Mouse (Mus musculus) hindbrain, embryonic 11.5 days (tissue): ENCODE results near the gene Mitf. TPM values are rescaled to one million over a fixed set of nuclear protein-coding genes. Genes with fewer than 3 reads are reported as not detected.

Experiments used
- ATAC-seq: fragments of 200-750 bp; cut with Nextera tagmentation; 2 replicates; pipeline ENCODE4 v1.8.0; 2017; ENCODE audit warnings: mild to moderate bottlenecking, moderate TSS enrichment, moderate library complexity; ENCODE audit not compliant: low FRiP score
- DNase-seq: peaks from one replicate; pipeline ENCODE4 v3.0.0-alpha.2; 2015; ENCODE audit warnings: low spot score
- H3K27ac ChIP-seq: fragments of 300-500 bp; sonication (generic); 2 replicates; pipeline ENCODE4 v1.5.1; 2014; ENCODE audit warnings: mild to moderate bottlenecking, low read depth, low read length
- H3K27me3 ChIP-seq: fragments of 300-500 bp; sonication (generic); 2 replicates; pipeline ENCODE4 v1.6.1; 2014; ENCODE audit warnings: mild to moderate bottlenecking, low read length, moderate library complexity, mixed read lengths; ENCODE audit not compliant: control insufficient read depth, insufficient read depth
- H3K36me3 ChIP-seq: fragments of 300-500 bp; sonication (generic); 2 replicates; pipeline ENCODE4 v1.6.1; 2014; ENCODE audit warnings: mild to moderate bottlenecking, low read length, moderate library complexity, mixed read lengths; ENCODE audit not compliant: control insufficient read depth, insufficient read depth
- H3K4me1 ChIP-seq: fragments of 300-500 bp; sonication (generic); replicated peaks from 2 replicates; pipeline ENCODE4 v1.6.1; 2014; ENCODE audit warnings: low read length, mixed read lengths; ENCODE audit not compliant: control insufficient read depth, insufficient read depth
- H3K4me2 ChIP-seq: fragments of 300-500 bp; sonication (generic); replicated peaks from 2 replicates; pipeline ENCODE4 v1.6.1; 2014; ENCODE audit warnings: mild to moderate bottlenecking, low read depth, low read length
- H3K4me3 ChIP-seq: fragments of 300-500 bp; sonication (generic); 2 replicates; pipeline ENCODE4 v1.5.1; 2014; ENCODE audit warnings: low read depth, low read length
- H3K9ac ChIP-seq: fragments of 300-500 bp; sonication (generic); 2 replicates; pipeline ENCODE4 v1.6.1; 2014; ENCODE audit warnings: low read depth, low read length
- H3K9me3 ChIP-seq: fragments of 300-500 bp; sonication (generic); 2 replicates; pipeline ENCODE4 v1.6.1; 2016; ENCODE audit warnings: low read length; ENCODE audit not compliant: control insufficient read depth
- WGBS: fragments of 180-500 bp; shearing (Covaris S2); extraction: QIAGEN DNeasy Blood & Tissue Kit; methylation state at CpG from one replicate; pipeline ENCODE4 v1.1.7; 2014; 5-methylcytosine and 5-hydroxymethylcytosine counted together
- polyA plus RNA-seq: library from polyadenylated mRNA; unstranded; fragments of >200 nt; fragmentation: Nextera tagmentation; extraction: Ambion mirVana; gene quantifications from 2 replicates; pipeline ENCODE4 v1.2.1, GENCODE M21; 2014

Gene Mitf
- polyA plus RNA-seq, 1 experiment from 2014 or later = 1.2 TPM

GRCm38 (mm10) chr6:97832501-97832900, 25.6 kb downstream of the Mitf start:
- no peak overlapping the region for H3K4me2 ChIP-seq
- H3K4me1 ChIP-seq = no peaks in the 10 kb centered on the region
- no peaks in the 10 kb centered on the region for H3K36me3 ChIP-seq
- ATAC-seq (no peak), DNase-seq (no peak)
- H3K9ac ChIP-seq = no peak overlapping the region
- no peaks in the 10 kb centered on the region for H3K9me3 ChIP-seq
- no peaks in the 10 kb centered on the region for H3K27me3 ChIP-seq
- 91% methylated on average over 4 of the region's 4 CpGs for WGBS
- no peak overlapping the region for H3K4me3 ChIP-seq
- no peak overlapping the region for H3K27ac ChIP-seq

GRCm38 (mm10) chr6:97836176-97836575, 29.3 kb downstream of the Mitf start:
- no peak for DNase-seq
- ATAC-seq = no peak
- H3K36me3 ChIP-seq = no peaks in the 10 kb centered on the region
- H3K4me3 ChIP-seq = no peak overlapping the region
- no peaks in the 10 kb centered on the region for H3K4me1 ChIP-seq
- H3K9ac ChIP-seq = no peak overlapping the region
- 88% methylated on average over 7 of the region's 7 CpGs for WGBS
- H3K27me3 ChIP-seq = no peaks in the 10 kb centered on the region
- H3K27ac ChIP-seq = no peak overlapping the region
- H3K4me2 ChIP-seq = no peak overlapping the region
- H3K9me3 ChIP-seq = no peaks in the 10 kb centered on the region

DNA sequence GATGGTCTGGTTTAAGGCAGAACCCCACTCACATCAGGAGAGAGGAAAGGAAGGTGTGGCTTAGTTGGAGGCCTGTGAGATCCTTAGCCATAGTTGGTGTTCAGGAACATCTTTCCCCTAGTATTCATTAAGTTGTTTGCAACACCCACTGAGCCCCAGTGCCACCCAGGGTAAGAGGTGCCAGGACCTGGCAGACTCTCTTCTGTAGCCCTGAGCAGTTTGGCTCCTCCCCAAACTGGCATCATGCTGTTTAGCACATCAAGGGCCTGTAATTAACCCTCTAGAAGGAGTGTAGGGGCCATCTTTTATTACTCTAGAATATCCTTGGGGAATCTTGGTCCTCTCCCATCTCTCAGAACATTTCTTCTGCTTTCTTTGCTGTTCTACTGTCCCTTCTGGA, 30.9 kb downstream of the Mitf start:
- Histone ChIP-seq H3K9ac (no peak overlapping the region), H3K9me3 (no peaks in the 10 kb centered on the region), H3K4me2 (no peak overlapping the region), H3K36me3 (no peaks in the 10 kb centered on the region), H3K27me3 (no peaks in the 10 kb centered on the region), H3K27ac (no peak overlapping the region), H3K4me3 (no peak overlapping the region), H3K4me1 (no peaks in the 10 kb centered on the region)
- ATAC-seq (no peak), DNase-seq (no peak)

DNA sequence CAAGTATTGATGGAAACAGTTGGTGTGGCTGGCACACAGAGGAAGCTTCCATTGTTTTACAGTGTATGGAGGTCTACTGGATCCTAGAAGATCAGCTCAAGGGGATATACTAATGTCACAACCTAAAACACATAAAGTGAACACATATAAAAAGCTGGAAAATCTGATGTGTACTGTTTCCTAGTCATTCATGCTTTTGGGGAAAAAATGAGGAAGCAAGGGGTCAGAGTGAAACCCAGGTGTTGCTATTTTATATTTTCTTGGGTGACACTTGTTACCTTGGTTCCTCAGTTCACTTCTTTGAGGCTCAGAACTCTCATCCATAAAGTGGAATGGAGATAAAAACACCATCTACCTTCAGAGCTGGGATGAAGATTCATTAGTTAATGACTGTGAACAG, 32.7 kb downstream of the Mitf start:
- Histone ChIP-seq H3K4me1 (no peaks in the 10 kb centered on the region), H3K36me3 (no peaks in the 10 kb centered on the region), H3K9me3 (no peaks in the 10 kb centered on the region), H3K4me2 (no peak overlapping the region), H3K9ac (no peak overlapping the region), H3K4me3 (no peak overlapping the region), H3K27ac (no peak overlapping the region), H3K27me3 (no peaks in the 10 kb centered on the region)
- DNase-seq (no peak), ATAC-seq (no peak)

DNA sequence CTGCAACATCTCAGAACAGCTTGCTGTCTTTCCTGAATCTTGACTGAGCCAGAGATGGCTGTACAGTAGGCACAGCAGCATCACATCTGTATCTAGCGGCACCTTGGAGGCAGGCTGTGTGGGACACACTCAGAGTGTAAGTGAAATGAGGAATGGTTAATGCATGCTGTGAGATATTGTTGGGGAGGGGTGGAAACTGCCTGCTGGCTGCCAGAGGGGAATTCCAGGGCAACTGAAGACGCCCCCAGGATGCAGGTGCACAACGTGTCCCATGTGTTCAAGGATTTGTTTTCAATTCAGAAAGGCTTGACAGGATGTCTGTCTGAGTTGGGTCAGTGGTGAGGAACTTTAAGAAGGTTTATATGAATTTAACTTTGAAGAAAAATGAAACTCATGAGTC, 37.3 kb downstream of the Mitf start:
- Histone ChIP-seq H3K9ac (no peak overlapping the region), H3K36me3 (no peaks in the 10 kb centered on the region), H3K27ac (no peak overlapping the region), H3K4me3 (no peak overlapping the region), H3K4me1 (no peaks in the 10 kb centered on the region), H3K27me3 (no peaks in the 10 kb centered on the region), H3K9me3 (no peaks in the 10 kb centered on the region), H3K4me2 (no peak overlapping the region)
- ATAC-seq = no peak
- 70% methylated on average over 3 of the region's 3 CpGs for WGBS
- no peak for DNase-seq

DNA sequence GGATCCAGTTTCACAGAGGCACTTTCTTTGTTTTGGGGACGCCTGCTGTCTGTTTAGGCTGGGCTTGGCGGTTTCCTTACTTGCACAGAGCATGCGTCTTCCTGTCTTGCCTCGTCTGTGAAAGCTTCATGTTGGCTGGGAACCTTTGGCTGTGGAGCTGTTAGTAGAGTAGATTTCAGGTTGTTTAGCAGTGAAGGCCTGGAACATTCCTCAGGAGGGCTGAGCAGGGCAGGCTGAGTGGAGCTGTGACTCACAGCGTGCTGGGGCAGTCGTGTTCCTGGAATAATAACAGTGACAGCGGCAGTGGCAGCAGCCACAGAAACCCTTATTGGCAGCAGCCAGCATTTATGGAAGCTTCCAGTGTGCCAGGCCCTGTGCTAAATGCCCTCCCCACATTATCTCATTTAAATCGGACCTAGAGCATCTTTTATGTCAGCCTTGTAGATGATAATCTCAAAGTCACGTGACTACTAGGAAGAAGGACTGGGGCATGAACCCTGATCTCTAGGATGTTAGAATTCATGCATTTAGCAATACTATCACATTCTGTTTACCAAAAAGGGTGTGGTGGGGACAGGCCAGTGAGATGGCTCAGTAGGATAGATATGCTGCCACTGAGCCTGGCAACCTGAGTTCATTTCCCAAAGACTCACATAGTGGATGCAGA, 41.5 kb downstream of the Mitf start:
- Histone ChIP-seq H3K27ac (no peak overlapping the region; the same call in 1 of the 2 replicates), H3K27me3 (no peaks in the 10 kb centered on the region), H3K9ac (no peak overlapping the region), H3K9me3 (no peaks in the 10 kb centered on the region), H3K36me3 (no peaks in the 10 kb centered on the region), H3K4me1 (no peaks in the 10 kb centered on the region), H3K4me2 (no peak overlapping the region), H3K4me3 (no peak overlapping the region)
- 68% methylated on average over 9 of the region's 9 CpGs for WGBS
- ATAC-seq (no peak), DNase-seq (no peak)

GRCm38 (mm10) chr6:97854236-97854635, 47.4 kb downstream of the Mitf start:
- Histone ChIP-seq H3K27me3 (no peaks in the 10 kb centered on the region), H3K36me3 (no peaks in the 10 kb centered on the region), H3K9ac (no peak overlapping the region), H3K4me1 (no peaks in the 10 kb centered on the region), H3K4me3 (no peak overlapping the region), H3K27ac (no peak overlapping the region), H3K4me2 (no peak overlapping the region), H3K9me3 (no peaks in the 10 kb centered on the region)
- no peak for ATAC-seq
- DNase-seq = no peak
- WGBS = 94% methylated on average over 2 of the region's 2 CpGs

- 87% methylated on average over 8 of the region's 8 CpGs for WGBS
- H3K9me3 ChIP-seq = no peaks in the 10 kb centered on the region
- H3K4me3 ChIP-seq = no peak overlapping the region
- H3K4me1 ChIP-seq = no peaks in the 10 kb centered on the region
- no peaks in the 10 kb centered on the region for H3K27me3 ChIP-seq
- no peak overlapping the region for H3K4me2 ChIP-seq
- no peak overlapping the region for H3K9ac ChIP-seq
- H3K36me3 ChIP-seq = no peaks in the 10 kb centered on the region
- no peak for ATAC-seq
- DNase-seq = no peak
- H3K27ac ChIP-seq = no peak overlapping the region
Measured at GRCm38 (mm10) chr6:97855420-97856170, 48.7 kb downstream of the Mitf start.

GRCm38 (mm10) chr6:97856502-97856901, 49.6 kb downstream of the Mitf start:
- H3K4me1 ChIP-seq = no peaks in the 10 kb centered on the region
- no peaks in the 10 kb centered on the region for H3K27me3 ChIP-seq
- H3K36me3 ChIP-seq = no peaks in the 10 kb centered on the region
- no peak overlapping the region for H3K9ac ChIP-seq
- ATAC-seq (no peak), DNase-seq (no peak)
- H3K4me2 ChIP-seq = no peak overlapping the region
- H3K9me3 ChIP-seq = no peaks in the 10 kb centered on the region
- H3K4me3 ChIP-seq = no peak overlapping the region
- H3K27ac ChIP-seq = no peak overlapping the region
- WGBS = 83% methylated on average over 8 of the region's 8 CpGs
